Mouse (Mus musculus): ENCODE results near the gene Fam83e.

The Fam83e gene

GRCm38 (mm10) chr7:45739820-45740219, 18.8 kb downstream of the Fam83e start:
- DNase-seq (ENCODE audit: low read depth, low spot score) = no peak

GRCm38 (mm10) chr7:45741308-45741707, 20.3 kb downstream of the Fam83e start:
- DNase-seq (ENCODE audit: low read depth, low spot score) = no peak

DNA sequence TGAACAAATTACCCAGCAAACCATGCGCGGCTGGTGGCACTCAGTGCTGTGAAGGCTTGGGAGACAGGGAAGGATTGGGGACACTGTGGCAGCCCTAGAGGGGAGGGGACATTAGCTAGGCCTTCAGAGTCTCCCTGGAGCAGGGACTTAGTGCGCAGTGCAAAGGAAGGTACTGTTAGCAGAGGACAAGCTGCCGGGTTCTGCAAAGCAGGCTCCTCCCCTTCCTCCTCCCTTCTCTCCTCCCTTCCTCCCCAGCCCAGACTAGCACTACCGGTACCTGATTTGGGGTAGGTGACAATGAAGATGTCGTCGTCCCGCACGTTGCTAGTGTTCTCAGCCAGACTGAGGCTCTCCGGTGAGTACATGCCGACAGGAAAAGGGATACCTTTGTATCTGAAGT, 20.8 kb downstream of the Fam83e start:
- no peak for DNase-seq (ENCODE audit: low read depth, low spot score)

- no peak for DNase-seq (ENCODE audit: low read depth, low spot score)
Observed at GRCm38 (mm10) chr7:45742338-45742737, 21.3 kb downstream of the Fam83e start.

DNA sequence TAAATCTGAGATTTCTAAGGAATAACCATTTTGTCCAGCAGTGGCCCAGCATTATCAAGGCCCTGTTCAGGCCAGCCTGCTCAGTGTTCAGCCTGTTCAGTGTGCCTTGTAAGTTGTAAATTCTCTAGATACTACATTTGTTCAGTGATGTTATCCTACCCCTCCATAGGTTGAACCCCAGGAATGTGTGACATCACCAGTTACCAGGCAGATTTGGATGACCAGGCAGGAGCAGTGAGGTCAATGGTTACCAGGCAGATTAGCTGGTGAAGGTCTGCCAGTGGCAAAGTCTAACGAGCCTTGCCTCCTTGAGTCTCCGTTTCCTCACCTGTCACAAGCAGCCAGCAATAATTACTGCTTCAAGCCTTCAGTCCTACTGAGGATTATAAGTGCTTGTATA, 23.4 kb downstream of the Fam83e start:
- peak; percentile 36 for DNase-seq (ENCODE audit: low read depth, low spot score)

DNA sequence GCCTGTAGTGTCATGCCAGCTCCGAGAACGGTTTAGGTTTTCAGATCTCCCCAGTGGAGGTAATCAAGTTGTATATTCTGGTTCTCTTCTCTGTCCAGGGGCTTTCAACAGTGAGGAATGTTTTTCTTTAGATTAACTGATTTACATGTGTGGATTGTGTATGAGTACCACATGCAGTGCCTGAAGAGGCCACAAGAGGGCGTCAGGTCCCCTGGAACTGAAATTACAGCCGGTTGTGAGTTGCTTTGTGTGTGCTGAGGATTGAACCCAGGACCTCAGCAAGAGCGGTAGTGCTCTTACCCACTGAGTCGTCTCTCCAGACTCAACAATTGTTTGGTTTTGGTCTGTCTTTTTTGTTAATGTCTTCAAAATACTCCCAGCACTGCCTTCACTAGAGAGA, 25.5 kb downstream of the Fam83e start:
- DNase-seq (ENCODE audit: low read depth, low spot score) = no peak

GRCm38 (mm10) chr7:45747450-45747849, 26.4 kb downstream of the Fam83e start:
- no peak for DNase-seq (ENCODE audit: low read depth, low spot score)

DNA sequence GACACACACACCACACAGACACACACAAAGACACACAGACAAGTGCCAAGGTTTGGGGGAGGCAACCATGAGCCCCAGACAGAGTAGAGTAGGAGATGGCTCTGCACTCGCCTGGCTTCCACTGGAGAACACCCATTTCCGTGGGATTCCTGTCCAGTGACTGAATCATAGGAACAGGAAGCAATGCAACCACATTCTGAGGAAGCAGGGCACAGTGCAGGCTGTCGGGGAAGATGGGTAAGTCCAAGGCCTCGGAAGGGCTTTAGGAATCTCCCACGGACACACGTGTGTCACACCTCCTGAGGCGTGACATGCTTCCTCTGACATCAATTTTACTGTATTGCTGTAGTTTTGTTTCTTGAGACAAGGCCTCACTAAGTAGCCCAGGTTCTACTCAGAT, 27.1 kb downstream of the Fam83e start:
- no peak for DNase-seq (ENCODE audit: low read depth, low spot score)

GRCm38 (mm10) chr7:45749401-45749800, 28.4 kb downstream of the Fam83e start:
- DNase-seq (ENCODE audit: low read depth, low spot score) = no peak

DNA sequence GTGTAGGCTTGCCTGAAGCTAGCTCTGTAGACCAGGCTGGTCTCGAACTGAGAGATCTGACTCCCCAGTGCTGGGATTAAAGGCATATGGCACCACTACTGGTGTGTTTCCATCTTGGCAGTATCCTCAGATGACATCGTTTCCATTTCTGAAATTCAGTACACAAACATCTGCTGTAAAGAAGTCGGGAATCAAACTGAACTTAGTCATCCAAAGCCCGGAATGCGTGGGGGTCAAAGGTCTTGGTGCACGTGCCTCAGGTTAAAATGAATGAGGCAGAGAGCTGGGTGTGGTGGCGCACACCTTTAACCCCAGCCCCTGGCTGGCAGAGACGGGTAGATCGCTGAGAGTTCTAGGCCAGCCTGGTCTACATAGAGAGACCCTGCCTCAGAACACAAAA, 29.1 kb downstream of the Fam83e start:
- no peak for DNase-seq (ENCODE audit: low read depth, low spot score)

DNA sequence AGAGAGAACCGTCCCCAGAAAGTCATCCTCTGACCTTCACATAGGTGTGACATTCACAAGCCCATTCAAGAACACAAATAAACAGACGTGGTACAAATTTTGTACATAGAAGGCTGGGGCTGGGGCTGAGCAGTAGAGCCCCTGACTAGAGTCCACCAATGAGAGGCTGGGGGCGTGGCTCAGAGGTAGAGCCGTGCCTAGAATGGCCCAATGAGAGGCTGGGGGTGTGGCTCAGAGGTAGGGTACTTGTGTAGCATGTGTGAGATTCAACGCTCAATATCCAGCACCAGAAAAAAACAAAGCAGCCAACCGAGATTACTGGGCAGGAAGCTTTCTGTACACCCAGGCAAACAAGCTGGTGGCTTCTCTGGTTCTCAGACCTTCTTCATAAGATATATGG, 34.7 kb downstream of the Fam83e start:
- no peak for DNase-seq (ENCODE audit: low read depth, low spot score)

GRCm38 (mm10) chr7:45759400-45759799, 38.4 kb downstream of the Fam83e start:
- DNase-seq (ENCODE audit: low read depth, low spot score) = no peak

DNA sequence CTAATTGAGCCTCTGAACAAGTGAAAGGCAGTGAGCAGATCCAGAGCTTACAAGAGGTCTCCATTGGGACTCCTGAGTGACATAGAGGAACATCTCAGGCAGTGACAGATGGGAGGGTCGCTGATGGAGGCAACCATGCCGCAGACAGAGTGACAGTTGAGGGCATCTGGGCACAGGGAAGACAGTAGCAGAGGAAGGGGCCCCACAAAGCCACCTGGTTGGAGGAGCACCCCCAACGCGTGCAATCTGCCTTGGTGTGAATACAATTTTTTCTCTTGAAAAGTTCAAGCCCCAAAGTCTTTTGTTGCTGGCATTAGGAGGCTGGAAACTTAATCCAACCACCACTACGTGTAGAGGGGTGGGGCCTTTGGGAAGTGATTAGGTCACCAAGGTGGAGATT, 39.1 kb downstream of the Fam83e start:
- no peak for DNase-seq (ENCODE audit: low read depth, low spot score)

- no peak for DNase-seq (ENCODE audit: low read depth, low spot score)
Observed at GRCm38 (mm10) chr7:45765995-45766394, 45.0 kb downstream of the Fam83e start.

DNA sequence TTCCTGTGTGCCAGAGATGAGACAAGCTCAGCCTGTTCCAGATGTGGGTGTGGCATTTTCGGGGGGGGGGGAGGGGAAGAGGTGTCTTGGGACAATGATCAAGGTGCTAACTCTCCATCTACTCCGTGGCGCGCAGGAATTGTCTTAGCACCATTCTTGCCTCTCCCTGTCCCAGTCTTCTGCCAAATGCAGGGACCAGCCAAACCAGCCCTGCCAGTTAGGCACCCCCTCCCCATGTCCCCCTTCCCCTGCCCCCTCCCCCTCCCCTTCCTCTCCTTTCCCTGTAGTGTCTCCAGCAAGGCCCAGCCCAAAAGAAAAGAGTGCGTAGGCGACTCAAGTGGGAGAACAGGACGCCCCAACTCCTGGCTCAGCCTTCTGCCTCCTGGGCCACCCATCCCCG, 45.8 kb downstream of the Fam83e start:
- no peak for DNase-seq (ENCODE audit: low read depth, low spot score)

GRCm38 (mm10) chr7:45767500-45767899, 46.5 kb downstream of the Fam83e start:
- DNase-seq (ENCODE audit: low read depth, low spot score) = no peak

GRCm38 (mm10) chr7:45770427-45771082, 49.5 kb downstream of the Fam83e start:
- no peak for DNase-seq (ENCODE audit: low read depth, low spot score)

DNA sequence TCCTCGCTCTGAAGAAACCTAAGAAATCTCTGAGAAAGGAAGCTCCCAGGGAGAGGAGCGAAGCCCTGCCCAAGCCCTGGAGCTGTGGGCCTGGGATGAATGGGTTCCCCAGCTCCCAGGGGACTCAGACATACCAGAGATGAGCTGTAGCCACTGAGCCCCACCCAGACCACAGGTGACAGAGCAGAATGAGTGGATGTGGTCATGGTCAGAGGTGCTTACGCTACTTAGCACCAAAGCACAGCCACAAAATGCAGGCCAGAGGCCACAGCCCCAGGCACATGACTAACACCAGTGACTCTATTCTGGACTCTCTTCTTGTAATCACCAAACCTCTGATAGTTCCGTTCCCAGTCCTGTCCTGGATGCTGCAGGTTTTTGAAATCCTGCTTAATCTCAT, 50.1 kb downstream of the Fam83e start:
- no peak for DNase-seq (ENCODE audit: low read depth, low spot score)

DNA sequence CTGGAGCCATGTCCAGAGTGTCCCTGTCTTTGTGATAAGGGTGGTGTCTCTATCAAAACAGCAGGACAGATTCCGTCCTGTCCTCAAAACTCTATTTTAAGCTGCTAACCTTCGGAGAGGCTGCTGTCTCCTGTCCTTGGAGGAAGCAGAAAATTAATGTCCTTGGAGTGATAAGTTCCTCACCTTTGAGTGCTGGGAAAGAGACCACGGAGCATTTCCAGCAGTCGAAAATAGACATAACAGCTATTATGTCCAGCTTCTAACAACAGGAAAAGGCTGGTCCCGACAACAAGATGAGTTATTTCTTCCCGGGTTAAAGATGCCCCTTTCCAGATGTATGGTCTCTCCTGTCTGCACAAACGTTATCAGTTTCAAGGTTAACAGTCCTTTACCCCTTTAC, 54.2 kb downstream of the Fam83e start:
- DNase-seq (ENCODE audit: low read depth, low spot score) = no peak
